Mouse (Mus musculus) CD4-positive, CD25-positive, alpha-beta regulatory T cell (primary cell): ENCODE measurements around the gene Klc4. TPM values are rescaled to one million over a fixed set of nuclear protein-coding genes. Genes with fewer than 3 reads are reported as not detected.

ENCODE experiments used
- polyA plus RNA-seq: library from polyadenylated mRNA; unstranded; fragments of 100-300 nt; shearing (Covaris generic); gene quantifications from one replicate; pipeline ENCODE4 v1.2.1, GENCODE M21; 2017

The Klc4 gene
- 24.7 TPM for polyA plus RNA-seq

DNA sequence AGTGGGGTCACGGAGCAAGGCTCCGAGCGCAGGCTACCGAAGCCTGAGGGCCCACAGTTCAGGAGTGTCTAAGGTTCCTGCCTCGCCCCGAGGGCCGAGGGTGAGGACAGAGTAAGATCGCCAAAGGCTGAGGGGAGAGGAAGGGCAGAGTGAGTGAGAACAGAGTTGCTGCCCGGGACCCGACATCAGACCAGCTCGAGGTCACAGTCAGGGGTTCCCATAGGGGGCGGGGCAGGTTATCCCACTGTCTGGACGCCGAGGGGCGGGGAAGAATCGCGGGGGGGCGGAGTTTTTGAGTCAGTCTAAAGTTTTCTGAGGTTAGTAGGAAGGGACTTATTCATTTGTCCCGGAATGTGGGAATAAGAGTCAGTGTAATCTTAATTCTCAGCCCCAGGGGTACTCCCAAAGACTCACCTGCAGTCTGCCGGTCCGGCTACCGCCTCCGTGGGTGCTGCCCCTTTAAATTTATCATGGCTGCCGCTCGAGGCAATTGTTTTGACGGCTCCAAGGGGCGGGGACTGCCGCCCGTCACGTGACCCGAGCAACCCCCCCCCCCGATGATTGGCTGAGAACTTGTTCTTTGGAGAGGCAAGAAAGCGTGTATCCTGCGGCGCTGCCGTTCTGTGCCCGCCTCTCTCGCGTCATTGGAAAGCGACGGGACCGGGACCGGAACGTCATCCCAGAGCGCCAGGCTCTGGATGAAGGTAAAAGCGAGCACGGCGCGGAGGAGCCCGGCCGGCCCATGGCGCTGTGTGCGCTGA lies at the start of gene Klc4, which contains the start of gene Mrpl2:
TSS of gene Klc4 (minus strand) at position 462 of the 761 bp plus-strand sequence.
TSS of gene Mrpl2 (plus strand) at position 669 of the 761 bp plus-strand sequence.

DNA sequence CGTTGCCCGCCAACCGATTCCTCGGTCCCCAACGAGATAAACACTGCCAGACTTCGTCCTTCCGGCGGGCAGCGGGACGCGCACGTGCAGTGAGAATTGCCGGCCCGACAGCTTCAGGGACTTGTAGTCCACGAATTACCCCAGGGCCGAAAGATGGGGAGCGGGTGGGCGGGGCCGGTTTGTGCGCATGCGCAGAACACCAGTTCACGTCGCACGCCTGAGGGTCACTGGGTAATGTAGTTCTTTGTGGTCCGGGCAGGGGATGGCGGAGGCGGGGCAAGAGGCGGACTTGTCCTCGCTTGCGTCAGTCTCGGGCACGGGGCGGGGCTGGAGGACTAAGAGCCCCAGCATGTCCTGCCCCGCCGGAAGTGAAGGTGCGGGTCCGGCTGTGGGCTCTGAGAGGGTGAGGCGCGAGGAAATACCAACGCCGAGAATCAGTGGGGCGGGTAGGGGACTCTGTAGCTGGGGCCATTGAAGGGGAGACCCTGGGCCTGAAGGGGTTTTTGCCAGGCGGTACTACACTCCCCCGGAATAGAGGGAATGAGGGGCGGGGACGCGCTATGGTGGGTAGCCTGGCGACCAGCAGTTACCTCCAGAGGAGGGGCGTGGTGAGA lies 35.0 kb upstream of the Klc4 start, which contains the start of gene Klhdc3:
TSS of gene Klhdc3 (minus strand) at position 155 of the 614 bp plus-strand sequence.

DNA sequence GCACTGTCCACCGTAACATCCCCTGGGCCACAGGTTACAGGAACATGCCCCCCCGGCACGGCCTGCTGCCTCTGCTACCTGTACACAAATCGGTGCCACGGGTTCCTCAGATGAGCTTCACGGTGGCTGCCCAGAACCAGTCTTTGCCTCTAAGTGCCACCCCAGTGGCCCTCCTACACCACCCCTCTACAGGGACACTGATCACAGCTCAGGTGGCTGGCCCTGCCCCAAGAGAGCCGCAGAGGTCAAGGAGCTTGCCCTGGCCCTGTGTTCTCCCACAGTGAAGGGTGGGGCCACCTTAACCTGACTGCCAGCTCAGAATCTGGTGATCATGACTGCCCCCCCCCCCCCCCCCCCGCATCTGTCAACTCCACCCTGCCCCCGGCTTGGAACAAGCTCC lies 32.6 kb upstream of the Klc4 start, which contains the start of gene Mea1:
TSS of gene Mea1 (plus strand) at position 378 of the 400 bp plus-strand sequence.

DNA sequence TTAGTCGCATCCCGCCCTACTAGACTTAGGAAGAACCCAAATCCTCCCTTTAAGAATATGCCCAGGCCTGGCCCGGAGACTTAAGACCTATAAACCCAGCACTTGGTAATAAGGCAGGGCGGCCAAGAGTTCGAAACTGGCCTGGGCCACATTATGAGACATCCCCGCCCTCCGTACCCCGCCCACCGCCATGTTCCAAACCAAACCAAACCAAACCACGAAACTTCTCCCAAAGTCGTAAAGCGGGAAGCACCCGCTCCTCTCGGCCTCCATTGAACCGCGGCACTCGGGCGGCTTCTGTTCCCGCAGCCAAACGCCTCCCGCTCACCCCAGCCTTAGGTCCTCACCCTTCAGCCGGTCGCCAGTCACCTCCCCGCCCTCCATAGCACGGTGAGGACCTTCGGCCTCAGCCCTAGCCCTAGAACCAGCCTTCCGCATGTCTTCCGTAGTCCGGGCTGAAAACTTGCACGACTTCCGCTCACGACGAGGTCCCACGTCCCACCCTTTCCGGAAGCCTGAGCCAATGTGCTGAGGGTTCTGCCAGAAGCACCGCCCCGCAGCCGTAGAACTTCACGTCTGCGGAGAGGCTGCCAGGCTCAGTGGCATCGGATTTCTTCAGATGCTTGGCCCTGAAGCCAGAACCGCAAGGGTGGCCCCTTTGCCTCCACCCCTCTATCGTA lies 28.2 kb upstream of the Klc4 start, which contains the start of gene Rrp36:
TSS of gene Rrp36 (minus strand) at position 503 of the 680 bp plus-strand sequence.

DNA sequence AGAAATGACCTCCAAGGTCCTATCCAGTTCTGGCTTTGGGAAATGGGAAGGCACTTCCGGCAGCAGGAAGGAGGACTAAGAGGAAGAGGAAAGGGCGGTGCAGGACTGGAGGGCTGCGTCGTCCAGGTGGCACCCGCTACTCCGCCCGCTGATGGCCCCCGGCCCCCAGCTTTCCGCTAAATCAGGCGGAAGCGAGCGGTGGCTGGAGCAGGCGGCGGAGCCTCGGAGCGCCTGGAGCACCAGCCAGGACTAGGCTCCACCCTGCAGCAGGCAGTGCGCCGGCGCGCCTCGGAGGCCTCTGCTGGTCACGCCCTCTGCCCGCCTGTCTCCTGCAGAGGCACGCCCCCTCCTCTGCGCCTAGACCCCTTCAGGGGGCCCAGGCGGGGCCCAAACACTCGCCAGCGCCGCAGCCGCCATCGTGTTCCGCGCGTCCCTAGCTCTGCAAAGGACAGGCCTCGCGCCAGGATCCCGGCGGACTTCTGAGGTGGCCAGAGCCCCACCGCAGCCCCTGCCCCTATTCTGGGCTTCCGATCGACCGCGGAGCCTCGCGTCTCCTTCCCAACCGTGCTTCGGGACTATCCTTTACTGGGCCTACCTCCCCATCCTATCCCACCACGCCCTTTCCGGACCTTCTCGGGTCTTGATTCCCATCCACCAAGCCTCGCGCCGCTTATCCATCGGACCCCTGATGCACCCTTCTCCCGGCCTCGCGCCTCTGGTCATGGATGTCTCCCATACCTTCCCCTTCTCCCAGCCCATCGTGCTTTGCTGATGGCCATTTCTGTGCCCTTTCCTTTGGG lies 4.6 kb upstream of the Klc4 start, which contains the start of gene Cul7:
TSS of gene Cul7 (plus strand) at position 106 of the 800 bp plus-strand sequence.

DNA sequence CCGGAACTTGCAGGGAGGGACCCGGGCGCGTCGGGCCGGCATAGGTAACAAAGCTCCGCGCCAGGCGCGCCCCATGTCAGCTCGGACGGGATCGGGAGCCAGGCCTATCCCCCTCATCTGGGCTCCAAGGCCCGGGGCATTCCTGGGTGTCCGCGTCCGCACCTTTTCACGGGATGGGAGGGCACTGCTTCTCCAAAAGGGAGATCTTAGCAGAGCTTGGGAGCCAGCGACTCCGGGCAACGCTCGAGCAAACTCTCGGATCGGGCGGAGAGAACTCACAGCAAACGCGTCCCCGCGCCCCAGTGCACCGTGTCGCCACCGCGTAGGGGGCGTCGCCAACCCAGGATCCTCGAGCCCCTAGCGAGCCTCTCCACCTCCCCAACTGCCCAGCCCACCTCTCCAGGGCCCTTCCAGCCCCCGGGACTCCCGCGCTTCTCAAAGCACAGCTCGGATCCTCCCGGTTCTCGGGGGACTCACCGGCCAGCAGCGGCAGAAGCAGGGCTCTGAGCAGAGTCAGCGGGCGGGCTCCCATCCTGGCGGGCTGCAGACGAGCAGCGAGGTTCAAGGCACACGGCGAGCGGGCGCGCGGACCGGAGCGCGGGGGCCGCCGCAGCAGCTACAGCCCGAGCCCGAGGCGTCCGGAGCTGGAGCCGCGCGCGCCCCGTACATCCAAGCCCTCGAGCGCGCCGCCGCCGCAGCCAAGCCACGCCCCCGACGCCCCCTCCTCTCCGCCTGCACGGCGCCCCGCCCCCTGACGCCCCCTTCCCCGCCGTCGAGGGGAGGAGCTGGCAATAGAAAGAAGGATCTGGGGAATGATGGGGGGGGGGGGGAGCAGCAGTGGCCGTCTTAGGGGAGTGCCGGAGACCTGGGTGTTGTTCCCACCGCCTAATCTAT lies 16.8 kb downstream of the Klc4 start, which contains the start of gene Ptk7:
TSS of gene Ptk7 (minus strand) at position 714 of the 894 bp plus-strand sequence.

Other genes with a start within 250 kb of the Klc4 start
- gene Crip3, start 217.1 kb downstream of the Klc4 start, polyA plus RNA-seq: not detected
- not detected for gene Slc22a7, start 207.6 kb downstream of the Klc4 start, polyA plus RNA-seq
- 0.14 TPM for gene Ttbk1, start 158.3 kb downstream of the Klc4 start, polyA plus RNA-seq
- 5.4 TPM for gene Dnph1, start 149.3 kb downstream of the Klc4 start, polyA plus RNA-seq
- gene Cul9, start 99.6 kb downstream of the Klc4 start, polyA plus RNA-seq: 6.2 TPM
- gene Srf, start 89.8 kb downstream of the Klc4 start, polyA plus RNA-seq: 41.4 TPM
- gene Ptk7, start 16.5 kb downstream of the Klc4 start, polyA plus RNA-seq: 0.23 TPM
- 42.7 TPM for gene Mrpl2, start 207 bp upstream of the Klc4 start, polyA plus RNA-seq
- gene Cul7, start 4.3 kb upstream of the Klc4 start, polyA plus RNA-seq: 10.0 TPM
- gene Rrp36, start 28.3 kb upstream of the Klc4 start, polyA plus RNA-seq: 65.9 TPM
- gene Mea1, start 32.8 kb upstream of the Klc4 start, polyA plus RNA-seq: 149 TPM
- 60.8 TPM for gene Klhdc3, start 34.9 kb upstream of the Klc4 start, polyA plus RNA-seq
- 98.9 TPM for gene Ppp2r5d, start 59.1 kb upstream of the Klc4 start, polyA plus RNA-seq
- gene Pex6, start 65.4 kb upstream of the Klc4 start, polyA plus RNA-seq: 53.2 TPM
- gene Gnmt, start 83.1 kb upstream of the Klc4 start, polyA plus RNA-seq: 0.66 TPM
- gene Cnpy3, start 106.2 kb upstream of the Klc4 start, polyA plus RNA-seq: 49.8 TPM
- not detected for gene Ptcra, start 117.7 kb upstream of the Klc4 start, polyA plus RNA-seq
- 31.3 TPM for gene 2310039H08Rik, start 126.6 kb upstream of the Klc4 start, polyA plus RNA-seq
- 139 TPM for gene Rpl7l1, start 136.7 kb upstream of the Klc4 start, polyA plus RNA-seq
- gene Bicral, start 212.5 kb upstream of the Klc4 start, polyA plus RNA-seq: 39.7 TPM
- 60.7 TPM for gene Tbcc, start 244.7 kb upstream of the Klc4 start, polyA plus RNA-seq